Mouse (Mus musculus) heart, embryonic 14.5 days (tissue): ENCODE data around the gene Tbkbp1. TPM values are rescaled to one million over a fixed set of nuclear protein-coding genes. Genes with fewer than 3 reads are reported as not detected.
A peak's percentile ranks its signal among the peaks of the same experiment; 100 is the strongest.

Experiments used
- ATAC-seq: fragments of 200-750 bp; cut with Nextera tagmentation; 2 replicates; pipeline ENCODE4 v1.8.0; 2017; ENCODE audit warnings: low read depth, moderate TSS enrichment; ENCODE audit not compliant: insufficient number of reproducible peaks, insufficient read depth, low FRiP score
- H3K27ac ChIP-seq, 2 experiments: fragments of 200-500 bp in 1 of 2; fragments of 300-500 bp in 1 of 2; sonication (generic) in 1 of 2; replicated peaks in 1 of 2; 2 replicates each; pipeline ENCODE4 v1.5.1; 2012 to 2014; ENCODE audit warnings: low read depth in 2 of 2, low read length in 2 of 2, control low read depth in 1 of 2, mild to moderate bottlenecking in 1 of 2, mixed read lengths in 1 of 2; ENCODE audit not compliant: control insufficient read depth in 1 of 2, insufficient read depth in 1 of 2
- H3K27me3 ChIP-seq: fragments of 300-500 bp; sonication (generic); 2 replicates; pipeline ENCODE4 v1.6.1; 2014; ENCODE audit warnings: mild to moderate bottlenecking, low read length, control low read depth; ENCODE audit not compliant: control insufficient read depth, insufficient read depth
- H3K36me3 ChIP-seq: fragments of 300-500 bp; sonication (generic); 2 replicates; pipeline ENCODE4 v1.6.1; 2014; ENCODE audit warnings: mild to moderate bottlenecking, control low read depth, low read length, mixed read lengths; ENCODE audit not compliant: control insufficient read depth, insufficient read depth
- H3K4me1 ChIP-seq, 2 experiments: fragments of 200-500 bp in 1 of 2; fragments of 300-500 bp in 1 of 2; sonication (generic) in 1 of 2; 2 replicates each; pipeline ENCODE4 v1.6.1; 2012 to 2014; ENCODE audit warnings: low read length in 2 of 2, control low read depth in 1 of 2, mixed read lengths in 1 of 2; ENCODE audit not compliant: control insufficient read depth in 2 of 2, insufficient read depth in 2 of 2
- H3K4me2 ChIP-seq: fragments of 300-500 bp; sonication (generic); 2 replicates; pipeline ENCODE4 v1.6.1; 2014; ENCODE audit warnings: mild to moderate bottlenecking, low read length
- H3K4me3 ChIP-seq, 2 experiments: fragments of 200-500 bp in 1 of 2; fragments of 300-500 bp in 1 of 2; sonication (generic) in 1 of 2; 2 replicates each; pipeline ENCODE4 v1.5.1; 2012 to 2014; ENCODE audit warnings: low read length in 2 of 2, mild to moderate bottlenecking in 2 of 2, control low read depth in 1 of 2, low read depth in 1 of 2, moderate library complexity in 1 of 2; ENCODE audit not compliant: control insufficient read depth in 1 of 2, insufficient read depth in 1 of 2
- H3K9ac ChIP-seq: fragments of 300-500 bp; sonication (generic); 2 replicates; pipeline ENCODE4 v1.6.1; 2014; ENCODE audit warnings: mild to moderate bottlenecking, low read length
- H3K9me3 ChIP-seq: fragments of 300-500 bp; sonication (generic); 2 replicates; pipeline ENCODE4 v1.6.1; 2016; ENCODE audit warnings: low read length, control low read depth; ENCODE audit not compliant: control insufficient read depth
- WGBS: fragments of 180-500 bp; shearing (Covaris S2); extraction: QIAGEN DNeasy Blood & Tissue Kit; methylation state at CpG from one replicate; pipeline ENCODE4 v1.1.7; 2014; 5-methylcytosine and 5-hydroxymethylcytosine counted together
- polyA plus RNA-seq: library from polyadenylated mRNA; unstranded; fragments of >200 nt; fragmentation: Nextera tagmentation; extraction: Ambion mirVana; gene quantifications from 2 replicates; pipeline ENCODE4 v1.2.1, GENCODE M21; 2014

The Tbkbp1 gene
- polyA plus RNA-seq, 1 experiment from 2014 or later, result 7.3 TPM

- no peak for ATAC-seq
- H3K9me3 ChIP-seq, result no peaks in the 10 kb centered on the region
- peaks cover 2 to 17% of the 10 kb centered on the region in 2 experiments; a peak in 3 of 4 replicates for H3K4me1 ChIP-seq
- peak overlapping the region; percentile 76 for H3K4me2 ChIP-seq
- 9% methylated on average over 11 of the region's 11 CpGs for WGBS
- H3K27me3 ChIP-seq, result peaks cover 70% of the 10 kb centered on the region
- no peak overlapping the region for H3K9ac ChIP-seq
- H3K36me3 ChIP-seq, result no peaks in the 10 kb centered on the region
- no peak overlapping the region for H3K27ac ChIP-seq
- peak overlapping the region in 1 of 2 experiments; percentile 46; a peak in 1 of 4 replicates for H3K4me3 ChIP-seq
Measured at GRCm38 (mm10) chr11:97115797-97116196, 35.5 kb downstream of the Tbkbp1 start.

GRCm38 (mm10) chr11:97114671-97115601 lies 36.4 kb downstream of the Tbkbp1 start, which contains the start of gene Tbx21:
TSS of gene Tbx21 (minus strand) at chr11:97115331.
- no peak for ATAC-seq
- WGBS, result under 1% methylated on average over 76 of the region's 87 CpGs

GRCm38 (mm10) chr11:97112519-97113125 lies 38.7 kb downstream of the Tbkbp1 start:
- H3K9me3 ChIP-seq, result no peaks in the 10 kb centered on the region
- no peak for ATAC-seq
- no peak overlapping the region for H3K4me3 ChIP-seq
- no peak overlapping the region for H3K9ac ChIP-seq
- H3K4me1 ChIP-seq, result peaks cover 2 to 17% of the 10 kb centered on the region in 2 experiments; a peak in 3 of 4 replicates
- 81% methylated on average over 9 of the region's 9 CpGs for WGBS
- H3K4me2 ChIP-seq, result no peak overlapping the region
- H3K36me3 ChIP-seq, result no peaks in the 10 kb centered on the region
- H3K27me3 ChIP-seq, result peaks cover 50% of the 10 kb centered on the region
- no peak overlapping the region for H3K27ac ChIP-seq

More at GRCm38 (mm10) chr11:97114671-97115601, 36.4 kb downstream of the Tbkbp1 start, which contains the start of gene Tbx21:
- peak within 1 kb of the TSS; percentile 76 for H3K4me2 ChIP-seq
- peaks cover 70% of the 10 kb centered on the region for H3K27me3 ChIP-seq
- H3K4me1 ChIP-seq, result peaks cover 2 to 17% of the 10 kb centered on the region in 2 experiments; a peak in 3 of 4 replicates
- H3K9me3 ChIP-seq, result no peaks in the 10 kb centered on the region
- no peak within 1 kb of the TSS for H3K27ac ChIP-seq
- H3K36me3 ChIP-seq, result no peaks in the 10 kb centered on the region
- H3K9ac ChIP-seq, result peak within 1 kb of the TSS; percentile 30; the same call in 1 of the 2 replicates
- H3K4me3 ChIP-seq, result peak within 1 kb of the TSS; percentile 35 to 46

GRCm38 (mm10) chr11:97108976-97109375 lies 42.3 kb downstream of the Tbkbp1 start:
- Histone ChIP-seq H3K9ac (no peak overlapping the region), H3K9me3 (no peaks in the 10 kb centered on the region), H3K27ac (no peak overlapping the region), H3K27me3 (peaks cover 14% of the 10 kb centered on the region), H3K4me2 (no peak overlapping the region), H3K4me1 (0 out of 4 replicates have a peak, but pooled peaks cover 0 to under 1% of the 10 kb centered on the region in 2 experiments), H3K4me3 (no peak overlapping the region), H3K36me3 (no peaks in the 10 kb centered on the region)
- 82% methylated on average over 16 of the region's 16 CpGs for WGBS
- no peak for ATAC-seq

- H3K36me3 ChIP-seq, result no peaks in the 10 kb centered on the region
- no peak overlapping the region for H3K27ac ChIP-seq
- H3K27me3 ChIP-seq, result peaks cover 11% of the 10 kb centered on the region
- no peak for ATAC-seq
- H3K4me3 ChIP-seq, result no peak overlapping the region
- WGBS, result 88% methylated on average over 9 of the region's 9 CpGs
- no peaks in the 10 kb centered on the region; a peak in 1 of 4 replicates for H3K4me1 ChIP-seq
- no peak overlapping the region for H3K9ac ChIP-seq
- no peaks in the 10 kb centered on the region for H3K9me3 ChIP-seq
- H3K4me2 ChIP-seq, result no peak overlapping the region
Measured at GRCm38 (mm10) chr11:97104091-97104483, 47.2 kb downstream of the Tbkbp1 start.

- H3K27ac ChIP-seq, result no peak overlapping the region
- H3K36me3 ChIP-seq, result no peaks in the 10 kb centered on the region
- no peak overlapping the region for H3K9ac ChIP-seq
- peaks cover 17% of the 10 kb centered on the region for H3K27me3 ChIP-seq
- no peaks in the 10 kb centered on the region for H3K9me3 ChIP-seq
- H3K4me2 ChIP-seq, result no peak overlapping the region
- no peak overlapping the region for H3K4me3 ChIP-seq
- no peak for ATAC-seq
- 82% methylated on average over 10 of the region's 10 CpGs for WGBS
- H3K4me1 ChIP-seq, result peaks cover 3 to 4% of the 10 kb centered on the region in 2 experiments; a peak in 2 of 4 replicates
Measured at GRCm38 (mm10) chr11:97103163-97104090, 47.9 kb downstream of the Tbkbp1 start.

GRCm38 (mm10) chr11:97101722-97102121 lies 49.6 kb downstream of the Tbkbp1 start:
- Histone ChIP-seq H3K27me3 (peaks cover 34% of the 10 kb centered on the region), H3K36me3 (no peaks in the 10 kb centered on the region), H3K9ac (no peak overlapping the region), H3K4me1 (peaks cover 3 to 4% of the 10 kb centered on the region in 2 experiments; a peak in 2 of 4 replicates), H3K4me2 (no peak overlapping the region), H3K27ac (no peak overlapping the region), H3K9me3 (no peaks in the 10 kb centered on the region), H3K4me3 (no peak overlapping the region)
- no peak for ATAC-seq
- 15% methylated on average over 9 of the region's 9 CpGs for WGBS
